Mouse (Mus musculus) limb, embryonic 15.5 days (tissue): ENCODE data around the gene Flrt1. TPM values are rescaled to one million over a fixed set of nuclear protein-coding genes. Genes with fewer than 3 reads are reported as not detected.

Experiments
- ATAC-seq: fragments of 200-750 bp; cut with Nextera tagmentation; 2 replicates; pipeline ENCODE4 v1.8.0; 2017; ENCODE audit warnings: low read depth, moderate TSS enrichment; ENCODE audit not compliant: insufficient number of reproducible peaks, low FRiP score, low TSS enrichment
- H3K27ac ChIP-seq: fragments of 300-500 bp; sonication (generic); 2 replicates; pipeline ENCODE4 v1.5.1; 2015; ENCODE audit warnings: moderate library complexity, mild to moderate bottlenecking, inconsistent platforms
- H3K27me3 ChIP-seq: fragments of 300-500 bp; sonication (generic); 2 replicates; pipeline ENCODE4 v1.6.1; 2015; ENCODE audit warnings: inconsistent platforms
- H3K36me3 ChIP-seq: fragments of 300-500 bp; sonication (generic); 2 replicates; pipeline ENCODE4 v1.6.1; 2015; ENCODE audit warnings: inconsistent platforms
- H3K4me1 ChIP-seq: fragments of 300-500 bp; sonication (generic); 2 replicates; pipeline ENCODE4 v1.6.1; 2015; ENCODE audit warnings: inconsistent platforms
- H3K4me2 ChIP-seq: fragments of 300-500 bp; sonication (generic); 2 replicates; pipeline ENCODE4 v1.6.1; 2015; ENCODE audit warnings: mild to moderate bottlenecking, inconsistent platforms
- H3K4me3 ChIP-seq: fragments of 300-500 bp; sonication (generic); 2 replicates; pipeline ENCODE4 v1.5.1; 2015; ENCODE audit warnings: mild to moderate bottlenecking, inconsistent platforms
- H3K9ac ChIP-seq: fragments of 300-500 bp; sonication (generic); 2 replicates; pipeline ENCODE4 v1.6.1; 2015; ENCODE audit warnings: inconsistent platforms
- H3K9me3 ChIP-seq: fragments of 300-500 bp; sonication (generic); 2 replicates; pipeline ENCODE4 v1.6.1; 2016; ENCODE audit warnings: inconsistent platforms
- WGBS: fragments of 180-500 bp; shearing (Covaris S2); methylation state at CpG from one replicate; pipeline ENCODE4 v1.1.7; 2015; 5-methylcytosine and 5-hydroxymethylcytosine counted together
- polyA plus RNA-seq: library from polyadenylated mRNA; unstranded; fragments of >200 nt; fragmentation: Nextera tagmentation; extraction: Ambion mirVana; gene quantifications from 2 replicates; pipeline ENCODE4 v1.2.1, GENCODE M21; 2015

The Flrt1 gene
- polyA plus RNA-seq, 1 experiment from 2014 or later, result 5.6 TPM

- ATAC-seq, result no peak
- Histone ChIP-seq H3K27me3 (peaks cover 36% of the 10 kb centered on the region), H3K9ac (no peak overlapping the region), H3K4me3 (no peak overlapping the region), H3K27ac (no peak overlapping the region), H3K9me3 (no peaks in the 10 kb centered on the region), H3K4me2 (no peak overlapping the region), H3K4me1 (peaks cover 69% of the 10 kb centered on the region), H3K36me3 (no peaks in the 10 kb centered on the region)
- 38% methylated on average over 5 of the region's 5 CpGs for WGBS
These were observed 36.8 kb upstream of the Flrt1 start for GRCm38 (mm10) chr19:7142207-7142915.

GRCm38 (mm10) chr19:7140856-7141421 lies 35.4 kb upstream of the Flrt1 start:
- Histone ChIP-seq H3K4me3 (no peak overlapping the region), H3K9me3 (no peaks in the 10 kb centered on the region), H3K27ac (no peak overlapping the region), H3K9ac (no peak overlapping the region), H3K4me2 (no peak overlapping the region), H3K36me3 (no peaks in the 10 kb centered on the region), H3K4me1 (peaks cover 81% of the 10 kb centered on the region), H3K27me3 (peaks cover 34% of the 10 kb centered on the region)
- WGBS, result 69% methylated on average over 12 of the region's 12 CpGs
- no peak for ATAC-seq

GRCm38 (mm10) chr19:7140373-7140772 lies 34.8 kb upstream of the Flrt1 start:
- H3K27me3 ChIP-seq, result peaks cover 29% of the 10 kb centered on the region

DNA sequence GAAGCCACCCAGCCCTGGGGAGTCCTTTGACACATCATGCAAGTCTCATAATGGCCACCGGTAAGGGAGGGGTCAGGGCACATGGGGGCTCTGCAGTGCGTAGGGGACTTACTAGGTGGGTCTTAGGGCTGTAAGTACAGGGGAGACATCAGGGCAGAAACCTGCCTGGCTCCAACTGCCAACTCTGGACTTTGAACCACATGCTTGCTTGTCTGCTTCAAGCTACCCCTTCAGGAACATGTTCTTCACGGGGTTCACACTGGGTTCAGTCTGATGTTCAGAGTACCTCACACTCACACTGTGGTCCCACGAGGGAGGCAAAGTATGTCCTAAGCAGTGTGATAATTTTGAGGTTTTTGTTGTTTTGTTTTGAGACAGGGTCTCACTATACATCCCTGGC lies 33.8 kb upstream of the Flrt1 start:
- Histone ChIP-seq H3K4me1 (peaks cover 96% of the 10 kb centered on the region), H3K27me3 (peaks cover 20% of the 10 kb centered on the region; the same call in 1 of the 2 replicates), H3K4me2 (no peak overlapping the region), H3K9me3 (no peaks in the 10 kb centered on the region), H3K27ac (no peak overlapping the region), H3K9ac (no peak overlapping the region), H3K36me3 (no peaks in the 10 kb centered on the region), H3K4me3 (no peak overlapping the region)
- no peak for ATAC-seq
- 36% methylated on average over 4 of the region's 4 CpGs for WGBS

More at GRCm38 (mm10) chr19:7140373-7140772, 34.8 kb upstream of the Flrt1 start:
- Histone ChIP-seq H3K4me2 (no peak overlapping the region), H3K9ac (no peak overlapping the region), H3K4me1 (peaks cover 87% of the 10 kb centered on the region), H3K36me3 (no peaks in the 10 kb centered on the region), H3K4me3 (no peak overlapping the region), H3K9me3 (no peaks in the 10 kb centered on the region), H3K27ac (no peak overlapping the region)
- WGBS, result 66% methylated on average over 6 of the region's 6 CpGs
- ATAC-seq, result no peak

DNA sequence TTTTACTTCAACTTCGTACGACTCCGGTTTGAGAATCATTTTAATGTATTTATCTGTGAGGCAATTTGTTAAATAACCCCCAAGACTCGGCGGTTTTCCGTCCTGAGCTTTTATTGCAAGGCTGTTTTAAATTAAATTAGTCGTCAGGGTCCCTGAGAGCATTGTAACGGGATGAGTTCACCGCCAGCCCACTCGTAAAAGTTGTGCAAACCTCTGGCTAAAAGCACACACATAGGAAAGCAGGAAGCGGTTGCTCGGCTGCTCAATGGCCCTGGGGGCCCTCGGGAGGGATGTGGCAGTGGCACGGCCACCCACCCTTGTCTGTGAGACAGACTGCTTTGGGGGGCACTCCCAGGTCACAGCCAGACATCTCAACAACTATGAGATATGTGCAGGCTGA lies 32.8 kb upstream of the Flrt1 start:
- WGBS, result 9% methylated on average over 14 of the region's 14 CpGs
- Histone ChIP-seq H3K27me3 (peaks cover 18% of the 10 kb centered on the region; the same call in 1 of the 2 replicates), H3K9me3 (no peaks in the 10 kb centered on the region), H3K27ac (no peak overlapping the region), H3K4me2 (peak overlapping the region; percentile 30; the same call in 1 of the 2 replicates), H3K36me3 (no peaks in the 10 kb centered on the region), H3K4me1 (peaks cover 92% of the 10 kb centered on the region), H3K4me3 (no peak overlapping the region), H3K9ac (no peak overlapping the region)
- no peak for ATAC-seq

DNA sequence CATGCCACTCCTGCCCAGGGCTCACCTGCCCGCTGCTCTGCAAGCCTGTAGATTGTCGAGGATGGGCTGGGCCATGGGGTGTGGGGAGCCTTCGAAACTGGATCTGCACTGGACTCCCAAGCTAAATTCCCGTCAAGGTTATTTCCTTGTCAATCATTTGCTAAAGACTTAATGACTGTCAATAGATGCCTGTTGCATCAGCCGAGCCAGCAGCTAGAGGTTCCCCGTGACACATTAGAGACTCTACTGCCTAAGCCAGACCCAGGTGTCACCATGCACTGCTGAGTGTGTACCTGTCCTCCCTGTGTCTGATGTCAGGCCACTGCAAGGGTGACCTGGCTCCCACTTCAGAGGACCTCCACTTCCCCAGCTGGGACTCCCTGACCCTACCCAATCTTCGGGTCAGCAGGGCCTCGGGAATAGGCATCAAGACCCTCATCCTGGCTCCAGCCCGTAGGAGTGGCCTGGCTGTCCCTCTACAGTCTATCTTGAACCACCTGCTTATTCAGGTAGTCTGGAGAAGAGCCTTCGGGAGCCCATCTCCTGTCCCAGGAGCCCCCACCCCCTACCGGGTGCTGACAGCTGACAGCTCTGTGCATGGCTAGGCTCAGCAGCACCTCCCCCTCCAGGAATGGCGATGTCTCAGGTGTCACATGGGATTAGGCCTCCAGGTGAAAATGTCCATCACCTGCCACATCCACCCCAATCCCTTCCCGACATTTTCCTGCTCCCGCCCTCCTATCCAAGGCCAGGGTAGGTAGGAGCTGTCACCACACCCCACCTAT lies 31.4 kb upstream of the Flrt1 start:
- Histone ChIP-seq H3K4me2 (no peak overlapping the region), H3K9ac (no peak overlapping the region), H3K27me3 (peaks cover 18% of the 10 kb centered on the region; the same call in 1 of the 2 replicates), H3K4me1 (peaks cover 86% of the 10 kb centered on the region), H3K27ac (0 out of 2 replicates have a peak overlapping the region, but pooled peaks have one; percentile 84), H3K4me3 (no peak overlapping the region), H3K9me3 (no peaks in the 10 kb centered on the region), H3K36me3 (no peaks in the 10 kb centered on the region)
- ATAC-seq, result no peak
- whole genome bisulfite sequencing, result 36% methylated on average over 14 of the region's 14 CpGs

GRCm38 (mm10) chr19:7136016-7136415 lies 30.5 kb upstream of the Flrt1 start:
- Histone ChIP-seq H3K4me2 (peak overlapping the region; percentile 31), H3K4me3 (no peak overlapping the region), H3K27me3 (peaks cover 15% of the 10 kb centered on the region; the same call in 1 of the 2 replicates), H3K36me3 (no peaks in the 10 kb centered on the region), H3K4me1 (peaks cover 77% of the 10 kb centered on the region), H3K9ac (no peak overlapping the region), H3K27ac (peak overlapping the region; percentile 84), H3K9me3 (no peaks in the 10 kb centered on the region)
- ATAC-seq, result 0 out of 2 replicates have a peak, but pooled peaks have one; percentile 66
- WGBS, result 10% methylated on average over 9 of the region's 9 CpGs

GRCm38 (mm10) chr19:7135525-7135924 lies 30.0 kb upstream of the Flrt1 start:
- Histone ChIP-seq H3K36me3 (no peaks in the 10 kb centered on the region), H3K4me1 (peaks cover 73% of the 10 kb centered on the region), H3K4me2 (peak overlapping the region; percentile 31), H3K27me3 (peaks cover 14% of the 10 kb centered on the region; the same call in 1 of the 2 replicates), H3K4me3 (no peak overlapping the region), H3K9me3 (no peaks in the 10 kb centered on the region), H3K9ac (no peak overlapping the region), H3K27ac (peak overlapping the region; percentile 84)
- 7% methylated on average over 9 of the region's 9 CpGs for WGBS
- ATAC-seq, result peak; percentile 68

DNA sequence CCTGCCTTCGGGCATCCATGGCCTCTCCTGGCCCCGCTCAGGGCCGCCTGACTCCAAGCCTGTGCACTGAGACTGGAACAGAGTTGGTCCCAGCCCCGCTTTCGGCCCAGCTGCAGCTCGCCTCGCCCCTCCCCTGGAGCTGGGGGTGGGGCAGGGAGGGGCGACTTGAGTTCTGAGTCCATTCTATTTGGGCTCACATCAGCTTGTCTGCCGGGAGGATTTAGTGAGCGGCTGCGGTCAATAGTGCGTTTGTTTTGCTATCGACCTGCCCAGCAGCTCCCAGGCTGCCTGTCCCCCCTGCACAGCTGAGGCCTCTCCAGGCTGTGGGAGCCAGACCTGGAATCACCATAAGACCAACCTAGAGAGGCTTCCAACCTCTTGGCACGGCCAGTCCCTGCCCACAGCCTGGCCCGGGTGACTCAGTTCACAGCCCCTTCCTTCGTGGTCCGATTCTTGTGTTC lies 29.1 kb upstream of the Flrt1 start:
- Histone ChIP-seq H3K36me3 (no peaks in the 10 kb centered on the region), H3K9ac (no peak overlapping the region), H3K9me3 (no peaks in the 10 kb centered on the region), H3K27ac (peak overlapping the region; percentile 84), H3K27me3 (0 out of 2 replicates have a peak, but pooled peaks cover 17% of the 10 kb centered on the region), H3K4me3 (no peak overlapping the region), H3K4me1 (peaks cover 68% of the 10 kb centered on the region), H3K4me2 (0 out of 2 replicates have a peak overlapping the region, but pooled peaks have one; percentile 12)
- no peak for ATAC-seq
- WGBS, result 23% methylated on average over 17 of the region's 17 CpGs

GRCm38 (mm10) chr19:7133436-7133835 lies 27.9 kb upstream of the Flrt1 start:
- H3K4me2 ChIP-seq, result no peak overlapping the region
- no peaks in the 10 kb centered on the region for H3K36me3 ChIP-seq
- 0 out of 2 replicates have a peak, but pooled peaks cover 17% of the 10 kb centered on the region for H3K27me3 ChIP-seq
- no peak overlapping the region for H3K27ac ChIP-seq
- no peak for ATAC-seq
- H3K4me3 ChIP-seq, result no peak overlapping the region
- H3K9me3 ChIP-seq, result no peaks in the 10 kb centered on the region
- 71% methylated on average over 9 of the region's 9 CpGs for WGBS
- peaks cover 67% of the 10 kb centered on the region for H3K4me1 ChIP-seq
- H3K9ac ChIP-seq, result no peak overlapping the region

DNA sequence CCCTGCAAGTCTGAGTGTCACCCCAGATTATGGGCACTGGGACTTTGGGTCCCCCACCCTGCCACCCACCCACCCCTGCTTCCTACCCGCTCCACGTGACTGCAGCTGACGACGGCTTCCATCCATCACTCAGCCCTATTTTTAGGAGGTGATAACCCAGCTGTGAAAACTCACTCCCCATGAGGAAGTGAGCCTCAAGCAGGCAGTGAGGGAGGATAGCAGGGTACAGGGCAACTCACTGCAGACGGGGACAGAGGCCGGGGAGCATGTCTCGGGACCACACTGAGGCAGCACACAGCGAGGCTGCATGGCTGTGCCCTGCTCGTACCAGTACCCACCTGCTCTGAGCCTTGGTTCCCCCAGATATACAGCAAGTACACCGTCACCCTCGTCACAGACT lies 24.8 kb upstream of the Flrt1 start:
- Histone ChIP-seq H3K4me2 (no peak overlapping the region), H3K27me3 (peaks cover 9% of the 10 kb centered on the region; the same call in 1 of the 2 replicates), H3K9ac (no peak overlapping the region), H3K4me1 (peaks cover 36% of the 10 kb centered on the region), H3K27ac (no peak overlapping the region), H3K4me3 (no peak overlapping the region), H3K36me3 (no peaks in the 10 kb centered on the region), H3K9me3 (no peaks in the 10 kb centered on the region)
- WGBS, result 65% methylated on average over 11 of the region's 11 CpGs
- no peak for ATAC-seq
